Mouse (Mus musculus) C2C12 (cell line): Measurements from ENCODE around the gene Nav1. TPM values are rescaled to one million over a fixed set of nuclear protein-coding genes. Genes with fewer than 3 reads are reported as not detected.

Experiments
- H3K27me3 ChIP-seq: one replicate; pipeline ENCODE4 v1.6.1; 2011; ENCODE audit not compliant: control insufficient read depth, insufficient read depth, insufficient read length
- H3K36me3 ChIP-seq: one replicate; pipeline ENCODE4 v1.6.1; 2011; ENCODE audit not compliant: control insufficient read depth, insufficient read depth
- H3K4me3 ChIP-seq: one replicate; pipeline ENCODE4 v1.5.1; 2011; ENCODE audit warnings: mild to moderate bottlenecking, control low read depth; ENCODE audit not compliant: poor library complexity, insufficient read depth, severe bottlenecking
- H3K79me2 ChIP-seq: one replicate; pipeline ENCODE4 v1.6.1; 2011; ENCODE audit not compliant: control insufficient read depth, insufficient read depth
- H3K79me3 ChIP-seq: one replicate; pipeline ENCODE4 v1.6.1; 2011; ENCODE audit warnings: low read depth, control low read depth
- H3ac ChIP-seq: one replicate; pipeline ENCODE3; 2011; ENCODE audit warnings: low read depth; ENCODE audit not compliant: control insufficient read depth, insufficient read length
- CEBPB ChIP-seq: IDR thresholded peaks from one replicate; pipeline ENCODE4 v1.6.1; 2011; ENCODE audit warnings: low read depth, mild to moderate bottlenecking, control low read depth, moderate library complexity
- CTCF ChIP-seq: IDR thresholded peaks from one replicate; pipeline ENCODE4 v1.5.1; 2011; ENCODE audit not compliant: control insufficient read depth, insufficient read depth, insufficient read length
- FOSL1 ChIP-seq: IDR thresholded peaks from one replicate; pipeline ENCODE4 v1.8.0; 2011; ENCODE audit warnings: mild to moderate bottlenecking, low read length; ENCODE audit not compliant: poor library complexity, insufficient read depth, severe bottlenecking
- MAX ChIP-seq: IDR thresholded peaks from one replicate; pipeline ENCODE4 v1.6.1; 2011; ENCODE audit warnings: mild to moderate bottlenecking, control low read depth
- MYOD1 ChIP-seq: IDR thresholded peaks from one replicate; pipeline ENCODE4 v1.6.1; 2011; ENCODE audit warnings: low read depth; ENCODE audit not compliant: control insufficient read depth, insufficient read length
- MYOG ChIP-seq: IDR thresholded peaks from one replicate; pipeline ENCODE4 v1.6.1; 2011; ENCODE audit not compliant: control insufficient read depth, insufficient read length; ENCODE audit errors: extremely low read depth
- USF1 ChIP-seq: IDR thresholded peaks from one replicate; pipeline ENCODE4 v1.6.1; 2011; ENCODE audit warnings: low read depth, mild to moderate bottlenecking, control low read depth, moderate library complexity
- polyA plus RNA-seq: library from polyadenylated mRNA; unstranded; fragments of >200 nt; fragmentation: generic; extraction: Trizol; gene quantifications from one replicate; pipeline ENCODE4 v1.2.1, GENCODE M21; 2012; ENCODE audit warnings: missing spikeins

The Nav1 gene
- polyA plus RNA-seq, 1 experiment, result 22.2 TPM

GRCm38 (mm10) chr1:135538441-135539265 is 68.4 kb downstream of the Nav1 start:
- H3K79me2 ChIP-seq, result peaks cover 51% of the 10 kb centered on the region
- H3K79me3 ChIP-seq, result peaks cover 3% of the 10 kb centered on the region
- H3K36me3 ChIP-seq, result peaks cover 17% of the 10 kb centered on the region
- H3K4me3 ChIP-seq, result no peak overlapping the region
- TF ChIP-seq CEBPB (no peak), USF1 (no peak), CTCF (no peak), MAX (no peak), MYOG (no peak), FOSL1 (no peak), MYOD1 (no peak)
- no peak overlapping the region for H3ac ChIP-seq
- no peaks in the 10 kb centered on the region for H3K27me3 ChIP-seq

- no peaks in the 10 kb centered on the region for H3K27me3 ChIP-seq
- H3K79me2 ChIP-seq, result peaks cover 40% of the 10 kb centered on the region
- peaks cover 6% of the 10 kb centered on the region for H3K79me3 ChIP-seq
- H3K4me3 ChIP-seq, result no peak overlapping the region
- TF ChIP-seq CEBPB, result no peak
- no peak for TF ChIP-seq MYOG
- no peak for TF ChIP-seq MYOD1
- TF ChIP-seq MAX, result no peak
- no peak for TF ChIP-seq USF1
- TF ChIP-seq CTCF, result no peak
- no peak for TF ChIP-seq FOSL1
- no peak overlapping the region for H3ac ChIP-seq
- peaks cover 32% of the 10 kb centered on the region for H3K36me3 ChIP-seq
Measured at GRCm38 (mm10) chr1:135536822-135537221, 70.3 kb downstream of the Nav1 start.

GRCm38 (mm10) chr1:135536326-135536725 is 70.8 kb downstream of the Nav1 start:
- Histone ChIP-seq H3K79me2 (peaks cover 40% of the 10 kb centered on the region), H3K36me3 (peaks cover 37% of the 10 kb centered on the region), H3K4me3 (no peak overlapping the region), H3ac (no peak overlapping the region), H3K27me3 (no peaks in the 10 kb centered on the region), H3K79me3 (peaks cover 6% of the 10 kb centered on the region)
- no peak for TF ChIP-seq MYOD1
- TF ChIP-seq CTCF, result no peak
- TF ChIP-seq MYOG, result no peak
- TF ChIP-seq USF1, result no peak
- TF ChIP-seq FOSL1, result no peak
- no peak for TF ChIP-seq CEBPB
- TF ChIP-seq MAX, result no peak

GRCm38 (mm10) chr1:135535256-135535655 is 71.8 kb downstream of the Nav1 start:
- Histone ChIP-seq H3K36me3 (peaks cover 43% of the 10 kb centered on the region), H3K79me2 (peaks cover 40% of the 10 kb centered on the region), H3K4me3 (no peak overlapping the region), H3K79me3 (peaks cover 6% of the 10 kb centered on the region), H3ac (no peak overlapping the region), H3K27me3 (no peaks in the 10 kb centered on the region)
- TF ChIP-seq MYOG (no peak), CEBPB (no peak), USF1 (no peak), MAX (no peak), MYOD1 (peak; percentile 87), FOSL1 (peak; percentile 73), CTCF (no peak)

GRCm38 (mm10) chr1:135534782-135535181 is 72.3 kb downstream of the Nav1 start:
- H3K36me3 ChIP-seq, result peaks cover 46% of the 10 kb centered on the region
- peaks cover 40% of the 10 kb centered on the region for H3K79me2 ChIP-seq
- no peak overlapping the region for H3ac ChIP-seq
- peaks cover 6% of the 10 kb centered on the region for H3K79me3 ChIP-seq
- no peaks in the 10 kb centered on the region for H3K27me3 ChIP-seq
- no peak overlapping the region for H3K4me3 ChIP-seq
- no peak for TF ChIP-seq USF1
- no peak for TF ChIP-seq FOSL1
- TF ChIP-seq CTCF, result no peak
- no peak for TF ChIP-seq MYOD1
- no peak for TF ChIP-seq MYOG
- no peak for TF ChIP-seq MAX
- no peak for TF ChIP-seq CEBPB

GRCm38 (mm10) chr1:135534070-135534469 is 73.0 kb downstream of the Nav1 start:
- Histone ChIP-seq H3K4me3 (no peak overlapping the region), H3K36me3 (peaks cover 46% of the 10 kb centered on the region), H3ac (no peak overlapping the region)

More at GRCm38 (mm10) chr1:135534070-135534469, 73.0 kb downstream of the Nav1 start:
- no peak for TF ChIP-seq FOSL1
- TF ChIP-seq USF1, result no peak
- no peak for TF ChIP-seq CTCF
- TF ChIP-seq MAX, result no peak
- no peak for TF ChIP-seq MYOD1
- TF ChIP-seq CEBPB, result no peak
- TF ChIP-seq MYOG, result no peak
- no peaks in the 10 kb centered on the region for H3K27me3 ChIP-seq
- peaks cover 6% of the 10 kb centered on the region for H3K79me3 ChIP-seq
- H3K79me2 ChIP-seq, result peaks cover 38% of the 10 kb centered on the region
